Mouse (Mus musculus) lung, adult 18-20 months (tissue): ENCODE data around the gene Slc27a3.

Source experiments
- DNase-seq, 2 experiments: peaks; one replicate each; pipeline ENCODE4 v3.0.0; 2022; ENCODE audit warnings: mixed read lengths in 2 of 2

Slc27a3 gene

GRCm38 (mm10) chr3:90338190-90338589, 51.5 kb downstream of the Slc27a3 start:
- no peak for DNase-seq

GRCm38 (mm10) chr3:90335517-90335916, 54.2 kb downstream of the Slc27a3 start:
- no peak for DNase-seq
